ENCODE assay signal across 8 mouse cellular contexts in genomic region chr3:103852565-103853299, GRCm38 (mm10). TPM values are rescaled to one million over a fixed set of nuclear protein-coding genes. Genes with fewer than 3 reads are reported as not detected.
A peak's percentile ranks its signal among the peaks of the same experiment; 100 is the strongest.
DNase-seq lines count a peak whose midpoint lies in the region; ATAC-seq and TF ChIP-seq lines count a peak whose summit lies in the region.

No protein-coding gene starts in this region.

- no peaks in the 10 kb centered on the region for H3K4me1 ChIP-seq in kidney, embryonic 16.5 days (ENCODE audit: insufficient read depth, low read length)
- peaks cover 53% of the 10 kb centered on the region for H3K4me1 ChIP-seq in E14TG2a.4 (replicated peaks; ENCODE audit: low read depth, low read length)

- H3K27me3 ChIP-seq in kidney, embryonic 16.5 days (ENCODE audit: insufficient read depth, low read length), result no peaks in the 10 kb centered on the region
- no peaks in the 10 kb centered on the region for H3K27me3 ChIP-seq in E14TG2a.4 (ENCODE audit: insufficient read depth, low read length)

- DNase-seq in kidney, adult 18-20 months, result peak; percentile 63
- peak; percentile 47 for DNase-seq in brain, embryonic 14.5 days (ENCODE audit: low read depth)
- peak; percentile 59 to 74 for DNase-seq in lung, adult 18-20 months
- peak; percentile 38 to 79 for DNase-seq in spleen, adult 18-20 months
- DNase-seq in ovary, adult 18-20 months (ENCODE audit: low spot score), result no peak

- ATAC-seq in kidney, embryonic 16.5 days (ENCODE audit: low FRiP score, low TSS enrichment), result no peak
- peak; percentile 34; the same call in 1 of the 2 replicates for ATAC-seq in frontal cortex, adult (ENCODE audit: low TSS enrichment)

- H3K4me3 ChIP-seq in kidney, embryonic 16.5 days (ENCODE audit: low read length), result no peak overlapping the region
- H3K4me3 ChIP-seq in E14TG2a.4 (replicated peaks; ENCODE audit: low read length), result no peak overlapping the region

- no peak overlapping the region for H3K27ac ChIP-seq in kidney, embryonic 16.5 days (ENCODE audit: low read length)

- TF ChIP-seq CTCF in E14TG2a.4 (conservative IDR thresholded peaks at IDR 0.05; ENCODE audit: low read length), result peak; percentile 39
- TF ChIP-seq CTCF in brain, embryonic 14.5 days (IDR thresholded peaks at IDR 0.05; ENCODE audit: borderline replicate concordance, extremely low read depth, insufficient read depth, insufficient read length), result peak; percentile 24; the same call in 1 of the 2 replicates

- H3K9me3 ChIP-seq in kidney, embryonic 16.5 days (ENCODE audit: low read length), result no peaks in the 10 kb centered on the region
- no peaks in the 10 kb centered on the region for H3K9me3 ChIP-seq in E14TG2a.4 (ENCODE audit: low read length)

- WGBS in kidney, embryonic 16.5 days, result 60% methylated on average over 3 of the region's 3 CpGs

- TF ChIP-seq POLR2A in brain, embryonic 14.5 days (IDR thresholded peaks at IDR 0.05; ENCODE audit: borderline replicate concordance, extremely low read depth, insufficient read depth, insufficient read length, poor library complexity, severe bottlenecking), result no peak

- H3K36me3 ChIP-seq in kidney, embryonic 16.5 days (ENCODE audit: insufficient read depth, low read length), result no peaks in the 10 kb centered on the region
- no peaks in the 10 kb centered on the region for H3K36me3 ChIP-seq in E14TG2a.4 (ENCODE audit: insufficient read depth, low read length)

- no peak overlapping the region for H3K9ac ChIP-seq in kidney, embryonic 16.5 days (replicated peaks; ENCODE audit: low read length)

- H3K4me2 ChIP-seq in kidney, embryonic 16.5 days (replicated peaks; ENCODE audit: low read depth, low read length), result no peak overlapping the region

RNA-seq across cellular contexts. Expression of gene Ptpn22, which starts 6.9 kb away (rescaled TPM):
- polyA plus RNA-seq in kidney, embryonic 16.5 days (2015; fragmentation: Nextera tagmentation; extraction: Ambion mirVana), result 0.80 and 0.82 TPM in 2 replicates
- polyA plus RNA-seq in brain, embryonic 14.5 days (2012; rRNA removed), result 0.37 and 0.50 TPM in 2 replicates

RNA-seq across cellular contexts. Expression of gene Bcl2l15, which starts 20.3 kb away (rescaled TPM):
- polyA plus RNA-seq in kidney, embryonic 16.5 days (2015; fragmentation: Nextera tagmentation; extraction: Ambion mirVana), result 0.14 TPM in 1 of 2 replicates, not detected in the other
- 1.4 and 1.6 TPM in 2 replicates for polyA plus RNA-seq in brain, embryonic 14.5 days (2012; rRNA removed)

RNA-seq across cellular contexts. Expression of gene Gm43064, which starts 43.4 kb away (rescaled TPM):
- polyA plus RNA-seq in kidney, embryonic 16.5 days (2015; fragmentation: Nextera tagmentation; extraction: Ambion mirVana), result 0.11 TPM in 1 of 2 replicates, not detected in the other
- polyA plus RNA-seq in brain, embryonic 14.5 days (2012; rRNA removed), result 0.53 and 0.66 TPM in 2 replicates

RNA-seq across cellular contexts. Expression of gene Ap4b1, which starts 43.4 kb away (rescaled TPM):
- 22.3 and 22.8 TPM in 2 replicates for polyA plus RNA-seq in kidney, embryonic 16.5 days (2015; fragmentation: Nextera tagmentation; extraction: Ambion mirVana)
- 20.8 and 25.0 TPM in 2 replicates for polyA plus RNA-seq in brain, embryonic 14.5 days (2012; rRNA removed)

RNA-seq across cellular contexts. Expression of gene Dclre1b, which starts 43.5 kb away (rescaled TPM):
- 29.8 and 31.2 TPM in 2 replicates for polyA plus RNA-seq in kidney, embryonic 16.5 days (2015; fragmentation: Nextera tagmentation; extraction: Ambion mirVana)
- 12.5 and 14.4 TPM in 2 replicates for polyA plus RNA-seq in brain, embryonic 14.5 days (2012; rRNA removed)
